Mouse (Mus musculus) WW6 (cell line): ENCODE data around the gene Ucma.
"Not testable (repeated sequence)": the region's sequence is repeated elsewhere in the genome, so short reads cannot be mapped to it uniquely, and the experiment has no call there.

ENCODE experiments used
- DNase-seq: peaks from one replicate; pipeline ENCODE4 v3.0.0-alpha.2; 2013; ENCODE audit warnings: low read depth, low spot score

The Ucma gene

DNA sequence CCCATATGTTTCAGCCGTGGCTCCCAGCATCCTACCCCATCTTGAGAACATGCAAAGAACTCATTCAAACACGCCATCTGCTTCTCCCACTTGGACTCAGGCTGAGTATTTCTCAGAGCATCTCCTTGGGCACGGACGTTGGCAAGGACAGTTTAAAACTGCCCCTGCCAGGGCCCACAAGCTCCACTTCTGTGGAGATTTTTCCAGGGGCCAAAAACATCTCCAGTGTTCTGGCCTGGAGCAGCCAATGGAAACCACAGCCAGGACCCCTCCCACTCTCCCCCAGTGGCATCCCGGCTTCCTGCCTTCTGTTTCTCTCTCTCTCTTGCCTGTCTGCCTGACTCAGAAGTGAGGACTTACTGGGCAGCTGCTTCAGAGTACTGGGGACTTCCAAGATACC is at the start of gene Ucma:
Gene Ucma, plus strand, starts transcription at position 316 of the 400 bp plus-strand sequence.
- DNase-seq, result no peak

DNA sequence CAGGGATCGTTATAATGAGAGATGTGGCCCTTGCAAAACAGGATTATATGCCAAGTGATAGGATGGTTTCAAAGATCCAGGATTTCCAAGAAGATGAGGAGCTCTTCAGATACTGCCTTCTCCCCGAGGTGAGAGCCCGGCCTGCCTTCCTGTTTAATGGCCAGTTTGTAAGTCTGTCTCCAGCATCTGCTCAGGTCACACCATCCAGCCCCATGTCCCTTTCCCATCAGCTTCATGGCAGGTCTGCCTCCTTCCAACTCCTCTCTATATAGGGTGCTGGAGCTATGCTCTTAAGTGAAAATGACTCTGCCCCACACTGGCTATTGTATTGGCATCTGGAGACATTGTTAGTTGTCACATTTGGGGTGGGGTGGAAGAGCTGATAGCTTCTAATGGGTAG is 48.5 kb upstream of the Ucma start:
- no peak for DNase-seq

DNA sequence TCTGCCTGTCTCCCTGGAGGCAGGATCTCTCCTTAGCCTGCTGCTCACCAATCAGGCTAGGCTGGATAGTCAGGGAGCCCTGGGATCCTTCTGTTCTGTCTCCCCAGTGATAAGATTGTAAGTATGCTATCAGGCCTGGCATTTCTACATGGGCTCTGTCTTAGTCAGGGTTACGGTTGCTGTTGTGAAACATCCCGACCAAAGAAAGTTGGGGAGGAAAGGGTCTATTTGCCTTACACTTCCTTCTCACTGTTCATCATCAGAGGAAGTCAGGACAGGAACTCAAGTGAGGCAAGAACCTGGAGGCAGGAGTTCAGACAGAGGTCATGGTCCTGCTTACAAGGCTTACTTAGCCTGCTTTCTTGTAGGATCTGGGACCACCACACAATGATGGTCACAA is 46.7 kb upstream of the Ucma start:
- no peak for DNase-seq

DNA sequence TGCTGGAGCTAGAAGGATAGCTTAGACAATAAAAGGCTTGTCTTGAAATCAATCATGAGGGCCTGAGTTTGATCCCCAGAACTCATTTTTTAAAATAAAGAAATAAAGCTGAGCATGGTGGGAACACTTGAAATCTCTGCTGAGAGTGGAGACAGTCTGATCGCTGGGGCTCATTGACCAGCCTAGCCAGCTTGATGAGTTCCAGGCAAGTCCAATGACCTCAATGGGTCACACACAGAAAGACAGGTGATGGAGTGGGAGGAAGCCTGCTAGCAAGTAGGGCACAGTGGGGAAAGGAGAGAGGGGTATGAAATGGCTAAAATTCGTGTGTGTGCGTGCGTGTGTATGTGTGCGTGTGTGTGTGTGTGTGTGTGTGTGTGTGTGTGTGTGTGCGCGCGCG is 41.4 kb upstream of the Ucma start:
- no peak for DNase-seq

DNA sequence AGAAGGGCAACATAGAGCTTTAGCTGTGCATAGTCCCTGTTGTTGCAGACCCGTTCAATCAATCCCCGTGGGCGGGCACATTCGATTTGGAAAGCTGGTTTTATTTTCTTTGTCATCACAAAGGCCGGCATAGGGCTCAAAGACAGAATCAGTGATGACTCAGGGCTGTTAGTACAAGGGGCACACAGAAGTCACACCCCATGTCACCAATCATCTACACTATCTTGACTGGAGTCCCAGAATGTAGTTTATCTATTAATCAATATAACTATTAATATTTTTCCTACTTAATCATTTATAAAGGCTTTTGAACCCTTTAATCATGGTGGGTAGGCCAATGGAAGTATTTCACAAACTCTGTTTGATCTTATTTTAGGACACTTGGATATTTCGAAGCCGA is 38.0 kb upstream of the Ucma start:
- no peak for DNase-seq

DNA sequence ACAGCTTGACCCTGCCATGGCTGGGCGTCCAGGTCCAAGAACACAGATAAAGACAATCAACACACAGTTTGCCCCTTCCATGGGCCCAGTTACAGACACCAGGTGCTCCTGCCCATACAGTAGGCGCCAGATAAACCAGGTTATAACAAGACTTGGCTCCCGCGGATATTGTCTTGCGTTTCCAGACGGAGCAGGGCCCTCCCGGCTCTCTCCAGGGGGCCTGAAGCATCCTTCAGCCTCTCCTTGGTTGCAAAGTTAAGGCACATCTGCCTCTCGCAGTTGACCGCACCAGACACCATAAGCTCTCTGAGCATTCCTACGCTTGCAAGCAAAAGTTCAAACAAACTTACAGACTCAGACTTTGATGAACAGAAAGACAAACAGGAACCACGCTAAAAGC is 35.1 kb upstream of the Ucma start:
- DNase-seq, result no peak

DNA sequence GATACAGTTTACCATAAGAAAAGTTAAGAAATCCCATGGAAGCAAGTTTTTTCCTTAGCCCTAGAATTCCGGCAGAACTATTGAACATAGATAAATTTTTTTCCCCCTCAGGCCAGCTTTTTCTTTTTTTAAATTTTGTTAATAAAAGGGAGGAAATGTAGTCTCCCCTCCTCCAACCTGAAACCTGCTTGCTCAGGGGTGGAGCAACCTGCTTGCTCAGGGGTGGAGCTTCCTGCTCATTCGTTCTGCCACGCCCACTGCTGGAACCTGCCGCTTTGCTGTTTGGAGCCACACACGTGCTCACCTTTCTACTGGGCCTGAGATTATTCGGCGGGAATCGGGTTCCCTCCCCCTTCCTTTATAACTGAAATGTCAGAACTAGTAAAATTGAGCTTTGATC is 26.2 kb upstream of the Ucma start:
- DNase-seq, result not testable (repeated sequence)

DNA sequence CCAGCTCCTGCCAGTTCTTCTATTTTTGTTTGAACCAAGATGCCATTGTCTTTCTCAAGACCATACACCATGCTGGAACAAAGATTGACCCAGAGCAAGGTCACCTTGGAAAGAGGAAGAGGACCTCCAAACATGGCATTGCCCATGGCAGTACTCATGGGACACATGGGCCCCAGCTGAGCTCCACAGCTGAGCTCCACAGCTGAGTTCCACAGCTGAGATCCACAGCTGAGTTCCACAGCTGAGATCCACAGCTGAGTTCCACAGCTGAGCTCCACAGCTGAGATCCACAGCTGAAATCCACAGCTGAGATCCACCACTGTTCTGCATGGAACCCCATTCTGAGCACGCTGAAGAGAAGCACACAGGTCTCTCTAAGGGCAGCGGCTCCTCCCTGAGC is 24.9 kb upstream of the Ucma start:
- no peak for DNase-seq

DNA sequence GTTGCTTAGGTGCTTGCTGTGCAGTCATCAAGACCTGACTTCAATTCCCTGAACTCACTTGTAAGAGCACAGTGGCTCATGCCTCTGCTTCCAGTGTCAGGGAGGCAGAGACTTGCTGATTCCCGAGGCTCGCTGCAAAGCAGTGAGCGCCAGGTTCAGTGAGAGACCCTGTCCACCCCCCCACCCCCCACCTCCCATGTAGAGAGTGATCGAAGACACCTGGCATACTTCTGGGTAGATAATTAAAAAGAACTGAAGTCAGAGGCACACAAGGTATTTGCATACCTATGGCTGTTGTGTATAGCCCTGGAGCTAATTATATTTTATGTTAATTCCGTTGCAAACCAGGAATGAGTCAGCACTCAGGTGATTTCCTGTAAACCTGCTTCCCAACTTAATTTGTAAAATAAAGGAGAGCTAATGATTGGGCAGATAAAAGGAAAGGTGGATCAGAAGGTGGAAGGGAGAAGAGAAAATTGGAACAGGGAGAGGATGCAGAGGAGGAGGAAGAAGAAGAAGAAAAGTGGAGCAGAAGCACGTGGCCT is 21.6 kb upstream of the Ucma start:
- no peak for DNase-seq

DNA sequence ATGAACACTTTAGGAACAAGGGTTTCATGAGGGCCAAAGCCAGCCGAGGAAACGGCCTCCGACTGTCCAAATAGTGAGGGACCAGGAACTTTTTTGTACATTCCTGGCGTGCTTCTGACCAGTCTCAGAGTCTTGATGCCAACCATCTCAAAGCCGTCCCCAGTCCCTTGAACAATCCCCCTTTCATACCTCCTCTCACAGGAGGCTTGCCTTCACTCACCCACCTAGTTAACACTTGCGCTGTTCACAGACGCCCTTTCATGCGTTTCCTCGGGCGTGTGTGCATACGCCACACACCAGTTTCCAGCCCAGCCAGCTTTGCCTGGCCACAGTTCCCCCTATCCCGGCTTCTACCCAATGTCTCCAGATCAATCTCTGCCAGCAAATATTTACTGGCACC is 17.9 kb upstream of the Ucma start:
- DNase-seq, result no peak

DNA sequence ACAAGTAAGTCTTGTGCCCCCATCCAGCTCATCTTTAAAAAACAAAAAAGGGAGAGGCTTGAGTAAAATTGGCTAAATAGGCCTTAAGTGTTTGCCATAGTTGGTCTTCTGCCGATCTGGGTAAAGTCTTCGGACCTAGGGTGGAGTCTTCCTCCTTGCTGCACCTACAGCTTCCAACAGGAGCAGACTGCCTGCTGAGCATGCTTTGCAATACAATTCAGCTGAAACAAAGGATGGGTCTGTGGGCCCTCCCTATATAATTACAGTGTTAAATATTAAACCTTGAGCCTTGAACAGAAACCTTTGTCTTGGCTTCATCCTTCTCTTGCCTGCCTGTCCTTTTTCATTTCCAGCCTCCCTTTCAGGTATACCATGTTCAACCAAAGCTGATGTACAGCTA is 8.1 kb upstream of the Ucma start:
- DNase-seq, result no peak

DNA sequence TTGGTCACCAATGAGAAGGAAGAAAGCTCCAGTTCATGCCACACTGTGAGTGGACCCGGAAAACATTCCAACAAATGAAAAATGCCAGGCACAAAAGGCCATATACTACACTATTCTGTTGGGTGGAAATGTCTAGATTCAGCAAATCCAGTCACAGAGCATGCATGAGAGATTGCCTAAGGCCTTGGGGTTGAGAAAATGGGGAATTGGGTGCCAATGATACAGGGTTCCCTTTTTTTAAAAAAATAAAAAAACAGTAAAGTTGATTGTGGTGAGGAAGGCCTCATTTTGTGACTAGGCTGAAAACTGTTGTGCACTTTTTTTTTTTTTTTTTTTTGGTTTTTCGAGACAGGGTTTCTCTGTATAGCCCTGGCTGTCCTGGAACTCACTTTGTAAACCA is 6.8 kb upstream of the Ucma start:
- DNase-seq, result no peak

DNA sequence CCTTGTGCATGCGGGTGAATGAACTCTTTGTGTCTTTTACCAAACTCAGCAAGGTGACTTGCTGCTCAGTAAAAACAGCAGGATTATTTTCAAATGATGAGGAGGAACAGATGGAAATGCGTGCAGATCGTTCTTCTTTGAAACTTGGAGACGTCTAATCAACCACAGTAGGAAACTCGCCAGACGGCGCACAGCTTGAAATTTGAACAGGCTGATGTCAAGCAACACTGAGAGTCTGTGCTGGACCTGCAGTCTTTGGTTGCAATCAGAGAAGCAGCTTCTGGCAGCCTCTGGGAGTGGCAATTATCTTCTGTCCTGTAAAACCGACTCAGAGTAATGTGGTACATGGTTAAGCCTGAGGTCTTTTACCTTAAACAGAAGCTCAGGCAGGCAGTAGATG is 2.2 kb downstream of the Ucma start:
- no peak for DNase-seq

DNA sequence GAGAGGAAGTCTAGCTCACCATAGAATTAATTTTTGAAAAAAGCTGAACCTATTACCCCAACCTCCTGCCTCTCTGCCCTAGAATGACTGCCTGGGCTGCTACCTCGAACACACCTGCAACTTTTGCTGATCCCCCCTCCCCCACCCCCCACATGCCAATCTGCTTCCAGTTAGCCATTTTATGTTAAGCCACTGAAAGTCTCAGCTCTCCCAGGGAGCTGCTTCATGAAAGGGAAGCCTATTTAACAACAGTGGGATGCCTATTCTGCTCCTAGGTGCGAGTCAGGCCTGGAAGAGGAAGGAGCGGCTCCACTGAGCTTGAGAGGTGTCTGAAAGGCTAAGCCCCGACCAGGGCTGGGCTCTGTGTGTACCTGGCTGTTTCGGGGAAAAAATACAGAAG is 8.1 kb downstream of the Ucma start:
- no peak for DNase-seq

DNA sequence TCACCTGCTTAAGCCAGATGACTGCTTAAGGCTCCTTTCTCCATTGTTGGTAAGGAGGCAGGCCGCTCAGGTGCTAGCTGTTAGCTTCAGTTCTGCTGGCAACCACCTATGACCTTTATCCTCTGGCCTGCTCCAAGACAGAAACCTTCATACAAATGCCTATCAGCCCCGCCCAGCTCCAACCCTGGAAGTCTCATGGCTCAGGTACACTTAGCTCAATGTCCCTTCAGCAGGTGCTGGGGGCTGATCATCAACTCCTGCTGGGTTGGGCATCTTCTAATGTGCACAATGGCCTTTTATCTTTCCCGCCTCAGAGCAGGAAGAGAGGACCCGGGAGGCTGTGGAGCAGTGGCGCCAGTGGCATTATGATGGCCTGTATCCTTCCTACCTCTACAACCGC is 9.1 kb downstream of the Ucma start:
- DNase-seq, result no peak

DNA sequence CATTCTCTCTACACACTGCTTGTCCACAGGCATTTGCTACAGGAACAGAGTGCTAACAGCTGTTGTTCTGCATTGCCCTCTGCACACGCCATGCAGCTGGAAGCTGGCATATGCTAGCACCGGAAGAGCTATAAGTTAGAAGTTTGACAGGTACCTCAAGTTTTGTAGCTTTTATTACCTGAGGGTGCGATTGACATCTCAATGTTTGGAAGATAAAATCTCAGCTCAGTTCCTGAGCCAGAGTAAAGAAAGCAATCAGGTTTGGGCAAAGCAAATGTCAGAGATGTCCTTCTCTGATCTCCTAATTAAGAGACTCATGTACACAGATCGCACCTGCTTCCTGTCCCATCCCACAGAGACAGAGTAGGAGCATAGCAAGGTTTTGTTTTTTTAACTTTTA is 10.9 kb downstream of the Ucma start:
- no peak for DNase-seq

DNA sequence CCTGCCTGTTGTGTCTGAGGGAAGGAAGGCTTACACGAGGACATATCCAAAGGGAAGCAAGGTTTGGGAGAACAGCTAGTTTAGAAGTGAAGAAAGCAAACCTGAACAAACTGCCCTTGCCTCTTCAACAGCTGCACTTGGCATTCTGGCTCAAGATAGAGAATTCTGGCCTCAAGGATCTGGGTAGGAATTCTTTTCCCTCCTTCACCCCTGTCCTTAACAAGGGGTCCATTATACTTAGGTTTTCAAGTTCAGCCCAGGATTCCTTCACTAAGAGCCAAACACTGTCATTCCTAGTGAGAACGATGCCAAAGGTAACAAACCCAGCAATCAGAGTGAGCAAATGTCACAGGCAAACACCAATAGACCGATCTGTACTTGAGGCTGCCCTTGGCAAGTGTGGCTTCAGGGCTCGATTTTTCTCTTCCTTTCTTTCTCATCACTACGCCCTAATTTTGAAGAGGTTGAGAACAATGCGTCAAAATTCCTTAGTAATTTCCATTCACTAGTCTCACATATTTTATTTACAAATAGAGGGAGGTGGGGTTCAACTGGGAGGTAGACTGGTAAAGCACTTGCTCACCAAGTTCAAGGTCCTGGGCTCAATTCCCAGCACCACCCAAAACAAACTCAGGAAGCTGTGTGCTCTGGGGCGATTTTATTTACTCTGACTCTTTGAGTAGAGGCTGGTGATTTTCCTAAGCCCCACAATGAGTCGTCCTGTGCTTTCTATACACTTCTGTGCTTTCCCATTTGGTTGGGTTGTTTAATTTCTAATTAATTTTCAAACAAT is 11.7 kb downstream of the Ucma start:
- DNase-seq, result no peak

DNA sequence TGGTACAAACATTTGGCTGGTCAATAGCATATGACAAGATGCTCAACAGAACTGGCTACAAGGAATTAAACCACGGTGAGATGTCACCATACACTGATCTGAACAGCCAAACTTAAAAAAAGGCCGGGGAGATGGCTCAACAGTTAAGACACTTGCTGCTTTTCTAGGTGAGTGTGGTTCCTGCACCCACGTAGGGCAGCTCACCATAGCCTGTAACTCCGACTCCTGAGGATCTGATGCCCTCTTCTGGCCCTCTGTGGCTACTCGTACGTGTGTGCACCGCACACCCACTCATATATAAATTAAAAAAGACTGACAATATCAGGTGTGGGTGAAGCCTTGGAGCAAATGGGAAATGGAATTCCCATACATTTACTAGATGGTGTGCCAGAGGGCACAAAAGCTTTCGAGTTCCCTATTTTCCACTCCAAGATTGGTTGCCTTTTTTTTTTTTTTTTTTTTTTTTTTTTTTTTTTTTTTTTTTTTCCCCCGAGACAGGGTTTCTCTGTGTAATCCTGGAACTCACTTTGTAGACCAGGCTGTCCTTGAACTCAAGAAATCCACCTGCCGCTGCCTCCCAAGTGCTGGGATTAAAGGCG is 13.0 kb downstream of the Ucma start:
- DNase-seq, result no peak

DNA sequence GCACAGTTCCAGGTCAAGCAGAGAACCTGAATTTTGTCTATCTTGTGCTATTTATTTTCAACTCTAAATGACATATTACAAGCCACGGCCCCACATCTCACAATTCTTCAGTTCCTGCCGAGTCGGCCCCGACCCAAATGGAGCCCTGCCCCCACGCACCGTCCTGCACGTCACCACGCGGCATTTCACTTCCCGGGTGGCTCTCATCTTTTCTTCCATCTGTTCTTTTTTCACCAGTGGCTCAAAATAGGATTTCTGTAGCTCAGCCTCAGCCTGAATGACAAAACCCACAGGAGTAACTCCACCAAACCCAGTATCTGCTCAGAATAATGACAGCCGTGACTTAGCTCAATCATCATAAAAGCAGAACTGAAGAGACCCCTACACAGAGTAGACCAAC is 17.7 kb downstream of the Ucma start:
- no peak for DNase-seq

DNA sequence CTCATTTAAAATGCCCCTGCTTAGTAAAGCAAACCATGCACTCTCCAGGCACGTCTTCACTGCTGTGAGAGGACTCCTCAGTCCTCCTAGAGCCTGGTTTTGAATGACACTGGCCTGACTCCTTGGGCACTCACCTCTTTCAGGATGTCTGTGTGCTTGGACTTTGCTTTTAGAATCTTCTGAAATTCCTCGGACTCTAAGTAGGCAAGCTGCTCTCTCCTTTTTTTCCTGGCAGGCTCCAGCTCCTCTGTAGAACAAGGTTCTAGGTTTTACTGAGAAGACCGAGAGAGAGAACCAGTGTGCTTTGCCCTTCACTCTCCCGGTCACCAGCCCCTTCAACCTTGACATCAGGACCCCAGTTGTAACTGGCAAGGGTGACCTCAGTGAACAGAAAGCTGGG is 18.5 kb downstream of the Ucma start:
- DNase-seq, result no peak

DNA sequence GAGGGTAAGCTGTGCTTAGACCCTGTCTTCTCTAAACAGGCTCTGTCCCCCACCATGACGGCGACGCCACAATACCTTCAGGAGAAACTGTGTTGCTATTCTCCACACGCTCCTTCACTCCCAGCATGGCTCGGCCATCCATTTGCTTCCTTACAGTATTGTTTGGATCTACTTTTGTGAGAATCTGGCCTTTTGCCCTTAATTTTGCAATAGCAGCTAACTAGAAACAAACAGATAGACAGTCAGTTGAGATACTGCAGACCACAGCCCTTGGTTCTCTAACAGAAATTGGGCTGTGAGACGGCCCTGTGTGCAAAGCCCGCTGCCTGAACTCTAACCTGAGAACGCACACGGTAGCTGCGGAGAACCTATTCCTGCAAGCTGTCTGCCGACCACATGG is 19.7 kb downstream of the Ucma start:
- no peak for DNase-seq

DNA sequence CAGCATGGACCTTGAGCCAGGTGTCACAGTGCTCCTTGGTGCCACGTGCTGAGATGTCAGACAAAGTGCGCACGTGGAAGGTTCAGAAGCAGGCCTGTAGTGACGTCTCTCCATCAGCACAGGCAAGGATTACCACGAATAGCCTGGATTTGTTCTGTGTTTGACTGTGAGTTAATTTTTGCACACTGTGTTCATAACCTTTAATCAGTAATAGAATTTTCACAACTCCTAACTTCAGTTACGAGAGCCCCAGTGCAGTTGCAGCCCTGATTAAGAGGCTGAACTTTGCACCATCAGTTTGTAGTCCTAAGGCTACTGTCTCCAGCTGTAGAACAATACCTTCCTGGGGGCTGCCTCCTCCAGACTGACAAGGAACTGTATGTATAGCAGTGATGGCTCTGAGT is 20.5 kb downstream of the Ucma start:
- DNase-seq, result no peak

DNA sequence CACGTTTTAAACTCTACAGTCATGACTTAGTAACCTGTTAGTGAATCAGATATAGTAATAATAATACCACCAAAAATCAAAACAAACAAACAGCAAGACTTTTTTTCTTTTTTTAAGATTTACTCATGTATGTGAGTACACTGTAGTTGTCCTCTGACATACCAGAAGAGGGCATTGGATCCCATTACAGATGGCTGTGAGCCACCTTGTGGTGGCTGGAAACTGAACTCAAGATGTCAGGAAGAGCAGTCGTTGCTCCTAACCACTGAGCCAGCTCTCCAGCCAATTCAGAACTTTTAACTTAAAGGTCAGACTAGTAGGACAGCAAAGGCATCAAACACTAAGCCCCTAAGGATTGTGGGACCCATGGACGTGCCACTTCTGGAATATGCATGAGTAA is 23.0 kb downstream of the Ucma start:
- DNase-seq, result no peak
